Mouse (Mus musculus): ENCODE results near the gene Stim2.
A peak's percentile ranks its signal among the peaks of the same experiment; 100 is the strongest.

Gene Stim2

DNA sequence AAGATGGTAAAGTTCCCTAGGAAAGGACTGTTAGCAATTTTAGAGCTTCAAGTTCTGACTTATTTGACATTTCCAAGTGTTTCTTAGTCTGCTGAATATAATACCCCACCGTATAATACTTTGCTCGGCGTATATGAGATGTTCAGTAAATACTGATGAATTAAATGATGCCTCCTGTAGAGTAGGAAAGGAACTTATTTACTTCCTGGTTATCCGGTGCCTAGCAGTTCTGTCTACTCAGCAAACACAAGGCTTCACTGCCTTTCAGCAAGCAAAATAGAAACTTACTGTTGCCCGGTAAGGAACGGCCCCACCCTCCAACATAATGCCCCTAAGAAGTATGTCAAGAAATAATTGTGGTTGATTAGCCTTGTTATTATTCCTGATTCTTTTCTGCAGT lies 1.5 kb upstream of the Stim2 start:
- DNase-seq = no peak

GRCm38 (mm10) chr5:53998743-53999460 lies 603 bp downstream of the Stim2 start:
- peak; percentile 58 for DNase-seq

GRCm38 (mm10) chr5:53999461-53999770 lies 1.1 kb downstream of the Stim2 start:
- DNase-seq = no peak

DNA sequence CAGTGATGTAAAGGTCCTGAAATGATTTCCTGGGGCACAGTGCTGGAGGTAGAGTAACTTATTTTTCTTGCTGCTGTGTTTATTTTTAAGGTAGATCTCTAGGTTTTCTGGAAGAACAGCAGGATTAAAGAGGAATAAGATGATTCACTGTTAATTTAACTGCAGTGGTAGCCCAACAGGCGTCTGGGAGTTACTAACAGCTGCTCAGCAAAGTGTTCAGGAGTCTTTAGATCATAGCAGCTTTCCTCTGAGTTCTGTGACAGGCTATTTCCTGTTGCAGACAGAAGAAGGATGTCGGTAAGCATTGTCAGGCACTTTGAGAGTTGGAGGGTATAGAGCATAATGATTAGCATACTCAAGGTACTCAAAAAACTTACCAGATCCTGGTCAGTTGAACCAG lies 1.5 kb downstream of the Stim2 start:
- DNase-seq = no peak

- DNase-seq = no peak
Observed at GRCm38 (mm10) chr5:54001021-54001420, 2.7 kb downstream of the Stim2 start.

- DNase-seq = no peak
Observed at GRCm38 (mm10) chr5:54005111-54005864, 7.0 kb downstream of the Stim2 start.

DNA sequence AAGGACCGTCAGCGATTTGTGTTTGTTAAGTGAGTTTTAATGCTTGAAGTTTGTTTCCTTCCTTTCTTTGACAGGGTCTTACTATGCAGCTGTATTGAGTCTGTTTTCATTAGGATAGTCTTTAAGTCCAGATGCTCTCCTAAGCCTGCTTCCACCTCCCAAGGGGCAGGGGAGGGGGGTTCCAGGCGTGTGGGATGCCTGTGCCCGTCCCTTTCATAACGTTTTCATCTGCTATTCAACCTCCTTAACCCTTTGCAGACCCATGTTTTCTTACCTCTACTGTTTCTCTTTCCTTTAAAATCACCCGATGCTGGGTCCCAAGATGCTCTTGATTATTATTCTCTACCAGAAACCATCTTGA lies 7.5 kb downstream of the Stim2 start:
- no peak for DNase-seq

- no peak for DNase-seq
Observed at GRCm38 (mm10) chr5:54006845-54007244, 8.5 kb downstream of the Stim2 start.

GRCm38 (mm10) chr5:54007617-54008016 lies 9.3 kb downstream of the Stim2 start:
- no peak for DNase-seq

- no peak for DNase-seq
Observed at GRCm38 (mm10) chr5:54013271-54013670, 15.0 kb downstream of the Stim2 start.

DNA sequence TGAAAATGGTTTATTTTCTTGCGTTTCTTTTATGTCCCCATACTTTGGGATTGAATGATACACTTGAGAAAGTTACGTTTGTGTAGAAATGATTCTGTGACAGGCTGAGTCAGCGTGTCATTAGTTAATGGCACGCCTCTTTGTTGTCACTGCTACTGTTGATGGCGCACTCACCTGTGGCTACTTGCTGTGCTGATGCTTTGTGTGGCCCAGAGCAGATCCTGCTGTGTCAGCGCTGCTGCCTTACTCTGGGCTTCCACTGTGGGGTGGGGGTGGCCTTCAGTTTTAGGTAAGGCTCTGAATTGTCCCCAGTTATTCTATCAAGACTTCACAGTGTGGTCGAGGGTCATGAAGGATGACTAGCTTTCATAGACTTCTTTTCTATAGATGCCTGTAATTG lies 18.8 kb downstream of the Stim2 start:
- DNase-seq = no peak

DNA sequence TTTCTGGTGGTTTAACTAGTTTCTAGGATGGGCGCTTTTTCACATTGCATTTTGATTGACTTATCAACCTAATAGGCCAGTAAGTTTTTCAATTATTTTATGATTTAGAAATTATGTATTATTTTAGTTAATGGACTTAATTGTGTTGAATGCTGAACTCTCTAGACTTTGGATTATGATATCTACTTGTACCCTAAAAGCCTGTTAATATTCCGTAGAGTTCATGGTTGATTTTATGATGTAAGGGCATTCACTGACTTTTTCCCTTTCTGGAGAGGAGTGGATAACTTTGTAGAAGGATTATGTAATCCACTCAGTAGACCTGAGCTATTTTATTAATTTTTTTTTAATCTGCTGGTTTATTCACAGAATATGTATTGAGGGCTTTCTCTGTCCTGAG lies 20.6 kb downstream of the Stim2 start:
- DNase-seq = no peak

DNA sequence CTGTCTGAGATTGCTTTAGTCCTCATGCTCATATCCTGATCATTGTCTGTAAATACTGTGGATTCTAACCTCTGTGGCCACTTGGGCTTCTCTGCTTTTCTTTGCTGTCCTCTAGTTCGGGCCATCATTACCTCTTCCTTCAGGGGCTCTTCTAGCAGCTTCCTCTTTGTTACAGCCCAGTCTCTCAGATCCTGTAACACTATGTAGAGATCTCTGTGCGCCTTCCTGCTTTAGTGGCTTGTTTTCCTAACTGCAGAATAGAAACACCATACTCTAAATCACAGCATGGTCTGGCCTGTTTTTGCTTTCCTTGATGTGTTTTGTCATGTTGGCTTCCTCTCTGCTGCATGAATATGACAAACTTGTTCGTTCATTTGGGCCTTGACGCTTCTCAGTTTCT lies 21.2 kb downstream of the Stim2 start:
- no peak for DNase-seq

DNA sequence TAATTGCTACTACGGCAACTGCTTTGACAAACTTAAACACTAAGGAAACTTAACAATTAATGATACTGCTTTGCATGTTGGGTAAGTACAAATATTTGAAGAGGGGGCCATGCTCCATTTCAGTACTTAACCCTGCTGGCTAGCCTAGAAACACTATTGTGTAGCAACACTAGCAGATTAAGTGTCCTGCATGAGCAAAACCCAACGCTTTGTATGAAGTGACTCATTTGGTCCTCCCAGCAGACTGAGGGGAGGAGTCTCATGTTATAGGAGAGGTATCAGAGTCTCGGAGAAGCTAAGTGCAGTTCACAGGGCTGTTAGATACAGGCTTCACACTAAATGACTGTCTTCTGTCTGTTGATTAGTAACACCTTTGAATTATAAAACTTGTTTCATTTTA lies 26.3 kb downstream of the Stim2 start:
- no peak for DNase-seq

- DNase-seq = no peak
Observed at GRCm38 (mm10) chr5:54025630-54026029, 27.3 kb downstream of the Stim2 start.

- DNase-seq = no peak
Observed at GRCm38 (mm10) chr5:54033217-54033616, 34.9 kb downstream of the Stim2 start.

DNA sequence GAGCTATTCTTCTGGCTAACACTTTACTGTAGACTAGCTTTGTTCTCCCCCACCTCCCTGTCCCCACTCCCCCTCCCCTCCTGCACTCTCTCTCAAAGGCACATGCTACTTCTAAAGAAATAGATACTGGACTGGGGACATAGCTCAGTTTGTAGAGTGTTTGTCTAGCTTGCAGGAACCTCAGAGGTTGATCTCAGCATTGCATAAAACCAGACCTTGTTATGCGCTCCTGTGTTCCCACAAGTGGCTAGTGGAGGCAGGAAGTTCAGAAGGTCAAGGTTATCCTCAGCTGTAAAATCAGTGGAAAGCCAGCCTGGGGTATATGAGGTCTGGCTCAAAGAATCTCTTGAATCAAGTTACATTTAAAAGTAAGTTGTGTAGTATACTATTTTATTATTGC lies 36.4 kb downstream of the Stim2 start:
- no peak for DNase-seq

- no peak for DNase-seq
Observed at GRCm38 (mm10) chr5:54038615-54039014, 40.3 kb downstream of the Stim2 start.

DNA sequence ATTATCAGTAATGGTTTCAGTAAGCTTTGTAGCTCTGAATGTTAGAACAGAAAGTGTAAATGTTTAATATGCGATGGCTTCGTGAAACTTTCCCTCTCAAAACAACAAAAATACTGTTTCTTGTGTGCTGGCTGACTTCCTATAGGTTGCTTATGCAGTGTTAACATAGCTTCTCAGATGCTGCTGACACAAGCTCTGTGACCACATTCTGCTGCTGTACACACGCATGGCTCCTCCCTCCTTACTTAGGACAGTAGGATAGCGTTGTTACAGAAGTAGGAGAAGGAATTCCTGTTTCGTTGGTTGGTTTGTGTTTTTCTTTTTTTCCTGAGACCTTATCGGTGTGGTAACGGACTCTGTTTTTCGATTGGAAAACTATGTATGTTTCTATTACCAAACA lies 42.2 kb downstream of the Stim2 start:
- no peak for DNase-seq

- no peak for DNase-seq
Observed at GRCm38 (mm10) chr5:54042013-54042412, 43.7 kb downstream of the Stim2 start.

- DNase-seq = no peak
Observed at GRCm38 (mm10) chr5:54045523-54045922, 47.2 kb downstream of the Stim2 start.

DNA sequence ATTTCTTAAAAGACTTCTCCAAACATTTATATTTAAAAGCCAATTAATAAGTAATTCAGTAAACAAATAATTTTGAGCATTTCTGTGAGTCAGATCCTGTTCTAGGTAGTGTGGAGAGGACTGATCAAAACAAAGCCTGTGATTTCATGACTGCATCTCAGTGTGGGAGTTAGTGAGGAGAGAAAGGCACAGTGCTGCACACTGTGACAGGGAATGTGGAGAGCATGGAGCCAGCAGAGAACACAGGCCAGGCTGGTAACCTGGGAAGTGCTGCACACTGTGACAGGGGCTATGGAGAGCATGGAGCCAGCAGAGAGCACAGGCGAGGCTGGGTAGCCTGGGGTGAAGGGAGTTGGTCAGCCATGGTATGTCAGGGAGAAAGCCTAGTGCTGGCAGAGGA lies 48.1 kb downstream of the Stim2 start:
- no peak for DNase-seq

GRCm38 (mm10) chr5:54049145-54049733 lies 50.9 kb downstream of the Stim2 start:
- no peak for DNase-seq

- DNase-seq = no peak
Observed at GRCm38 (mm10) chr5:54049940-54050339, 51.6 kb downstream of the Stim2 start.

DNA sequence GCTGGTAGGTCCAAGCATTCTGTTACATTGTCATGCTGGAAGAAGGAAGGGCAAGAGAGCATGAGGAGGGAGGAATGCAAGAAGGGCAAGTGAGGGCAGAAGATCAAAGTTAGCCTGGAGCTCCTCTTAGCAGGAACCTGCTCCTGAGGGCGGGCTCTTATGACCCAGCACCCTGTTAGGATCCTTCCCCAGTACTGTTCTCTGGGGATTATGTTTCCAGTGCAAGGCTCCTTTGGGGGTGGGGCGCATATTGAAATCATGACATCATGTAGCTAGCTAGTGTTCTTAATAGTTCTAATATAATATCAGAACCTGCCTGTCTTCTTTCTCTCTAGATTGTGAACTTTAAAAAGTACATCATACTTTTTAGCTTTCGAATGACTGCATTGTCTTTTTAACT lies 52.8 kb downstream of the Stim2 start:
- no peak for DNase-seq

Data from right cerebral cortex, postnatal 4 days (tissue).